Mouse (Mus musculus) right cerebral cortex, postnatal 14 days (tissue): ENCODE data around the gene Srrm4.

Source experiments
- DNase-seq: peaks from one replicate; pipeline ENCODE4 v3.0.0; 2022

Gene Srrm4

DNA sequence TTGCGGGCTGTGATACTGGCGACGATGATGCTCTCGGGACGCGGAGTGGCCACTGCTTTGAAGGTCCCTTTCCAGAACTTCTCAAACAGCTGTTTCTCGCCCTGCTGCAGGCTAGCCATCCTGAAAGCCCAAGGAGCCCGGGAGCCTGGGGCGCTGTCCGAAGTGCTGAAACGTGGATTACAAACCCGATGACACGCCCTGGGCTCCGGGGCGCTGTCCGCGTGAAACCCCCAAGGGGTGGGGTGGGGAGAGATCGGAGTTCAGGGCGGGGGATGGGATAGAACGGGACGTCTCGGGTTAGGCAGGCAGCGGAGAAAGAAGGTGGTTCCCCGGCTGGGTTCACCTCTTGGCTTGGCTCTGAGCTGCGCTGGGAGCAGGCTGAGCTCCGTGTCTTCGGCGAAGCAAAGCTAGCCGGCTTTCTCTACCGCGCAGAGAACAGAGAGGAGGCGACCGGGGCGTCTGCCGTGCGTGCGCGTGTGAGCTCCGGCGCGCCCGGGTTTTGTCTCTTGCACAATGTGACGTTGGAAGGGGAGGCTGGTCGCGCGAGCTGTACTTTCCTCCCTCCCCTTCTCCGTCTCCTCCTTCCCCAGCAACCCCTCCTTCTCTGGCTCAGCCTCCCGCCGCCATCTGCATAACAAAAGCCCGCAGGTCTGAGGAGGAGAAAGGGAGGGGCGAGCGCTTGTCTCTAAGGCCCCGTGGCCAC lies at the start of gene Srrm4:
TSS of gene Srrm4 (minus strand) at position 472 of the 703 bp plus-strand sequence.
- peak; percentile 88 for DNase-seq

GRCm38 (mm10) chr5:116592801-116593430 lies 1.3 kb upstream of the Srrm4 start:
- DNase-seq: peak; percentile 30

DNA sequence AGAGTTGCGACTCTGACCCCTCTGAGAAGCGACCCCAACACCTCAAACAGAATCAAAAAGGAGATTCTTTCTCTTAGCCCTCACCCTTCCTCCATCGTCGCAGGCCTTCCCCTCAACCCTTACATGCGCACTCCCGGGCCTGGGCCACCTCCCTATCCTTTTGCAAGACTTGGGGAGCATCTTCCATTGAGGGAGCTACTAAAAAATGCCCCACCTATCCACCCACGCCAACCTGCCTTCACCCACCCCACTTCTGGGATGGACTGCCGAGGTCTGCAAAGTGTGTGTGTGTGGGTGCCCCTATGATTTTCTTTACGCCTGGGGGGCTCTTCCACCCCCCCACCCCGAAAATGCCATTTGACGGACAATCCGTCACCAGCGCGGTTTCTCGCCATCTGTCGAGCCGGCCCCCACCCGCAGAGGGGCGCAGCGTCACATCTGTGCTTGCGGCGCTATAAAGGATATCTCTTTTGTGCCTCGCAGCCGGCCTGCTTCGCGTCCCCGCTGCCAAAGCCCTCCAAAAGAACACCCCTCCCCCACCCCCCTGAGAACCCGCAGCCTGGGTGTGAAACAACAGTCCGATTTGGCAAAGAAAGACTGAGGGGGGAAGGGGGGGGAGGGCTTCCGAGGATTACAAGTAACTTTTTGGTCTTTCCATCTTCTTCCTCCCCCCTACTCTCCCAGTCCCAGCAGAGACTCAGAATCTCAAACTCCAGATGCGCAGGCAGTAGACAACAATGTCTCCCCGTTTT lies 608 bp upstream of the Srrm4 start:
- peak; percentile 50 for DNase-seq

DNA sequence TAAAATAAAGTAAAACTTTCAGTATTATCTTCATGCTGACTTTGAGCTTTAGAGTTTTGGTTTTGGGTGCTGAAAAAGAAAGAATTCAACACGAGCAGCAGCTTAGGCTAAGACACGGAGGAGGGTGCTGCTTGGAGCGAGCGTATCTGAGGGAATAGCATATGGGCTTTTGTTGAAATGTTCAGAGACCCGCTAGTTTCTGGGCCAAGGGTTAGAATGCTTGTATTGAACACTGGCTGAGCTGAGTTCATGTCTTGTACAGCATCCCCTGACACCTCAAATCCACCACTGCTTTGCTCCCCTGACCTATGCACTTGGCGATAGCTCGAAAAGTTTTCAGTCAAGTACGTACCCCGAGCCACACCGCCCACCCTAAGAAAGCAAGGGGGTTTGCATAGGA lies 919 bp downstream of the Srrm4 start:
- DNase-seq: no peak

- no peak for DNase-seq
Measured at GRCm38 (mm10) chr5:116589631-116590030, 2.0 kb downstream of the Srrm4 start.

DNA sequence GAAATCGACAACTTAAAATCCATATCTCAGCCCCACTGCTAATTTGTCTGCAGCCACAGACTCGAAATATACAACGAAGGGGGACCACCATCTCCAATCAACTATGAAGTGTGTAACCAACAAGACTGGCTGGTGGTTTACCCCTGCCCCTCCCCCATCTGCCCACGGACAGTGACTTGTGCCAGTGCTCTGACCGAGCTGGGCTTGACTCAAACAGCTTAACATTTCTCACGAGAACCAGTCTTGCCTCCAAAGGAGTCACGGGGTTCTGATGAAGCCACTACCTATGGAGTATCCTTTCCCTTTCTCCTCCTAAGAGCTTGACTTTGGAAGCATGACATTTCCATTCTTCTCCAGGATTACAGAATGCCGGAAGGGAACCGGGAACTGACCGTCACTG lies 2.8 kb downstream of the Srrm4 start:
- DNase-seq: peak; percentile 37

DNA sequence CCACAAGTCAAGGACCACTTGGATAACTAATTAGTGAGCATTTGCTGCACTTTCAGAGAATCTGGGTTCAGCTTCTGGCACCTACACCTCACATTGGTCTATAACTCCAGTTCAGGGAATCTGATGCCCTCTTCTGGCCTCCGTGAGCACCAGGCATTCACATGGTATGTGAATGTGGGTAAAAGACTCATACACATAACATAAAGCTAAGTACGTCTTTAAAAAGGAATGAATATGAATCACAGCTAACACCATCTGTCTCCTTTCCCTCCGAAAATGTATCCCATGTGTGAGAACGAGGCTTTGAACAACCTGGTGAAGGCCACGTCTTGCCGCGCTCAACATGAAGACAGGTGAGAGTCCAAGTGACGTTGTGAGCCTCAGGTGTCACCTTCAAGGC lies 12.1 kb downstream of the Srrm4 start:
- DNase-seq: no peak

DNA sequence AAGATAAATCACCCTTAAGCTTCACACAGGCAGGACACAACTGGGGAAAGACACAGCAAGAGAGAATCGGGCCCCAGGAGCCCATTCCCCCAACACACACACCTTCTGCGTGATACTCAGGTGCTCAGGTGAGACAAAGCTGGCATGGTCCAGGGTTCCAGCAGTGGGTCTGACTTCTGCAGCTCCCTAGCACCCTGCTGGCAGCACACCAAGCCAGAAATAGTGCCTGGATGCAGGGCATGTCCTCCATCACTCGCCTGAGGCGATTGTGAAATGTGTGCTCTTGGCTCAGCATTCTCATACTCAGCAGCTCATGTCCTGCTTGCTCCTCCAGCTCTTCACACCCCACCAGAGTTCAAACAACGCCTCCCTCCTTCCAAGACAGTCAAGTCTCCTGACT lies 14.5 kb downstream of the Srrm4 start:
- no peak for DNase-seq

GRCm38 (mm10) chr5:116573307-116573706 lies 18.3 kb downstream of the Srrm4 start:
- no peak for DNase-seq

- no peak for DNase-seq
Measured at GRCm38 (mm10) chr5:116571936-116572335, 19.7 kb downstream of the Srrm4 start.

GRCm38 (mm10) chr5:116571232-116571861 lies 20.3 kb downstream of the Srrm4 start:
- DNase-seq: no peak

- no peak for DNase-seq
Measured at GRCm38 (mm10) chr5:116570566-116570965, 21.1 kb downstream of the Srrm4 start.

DNA sequence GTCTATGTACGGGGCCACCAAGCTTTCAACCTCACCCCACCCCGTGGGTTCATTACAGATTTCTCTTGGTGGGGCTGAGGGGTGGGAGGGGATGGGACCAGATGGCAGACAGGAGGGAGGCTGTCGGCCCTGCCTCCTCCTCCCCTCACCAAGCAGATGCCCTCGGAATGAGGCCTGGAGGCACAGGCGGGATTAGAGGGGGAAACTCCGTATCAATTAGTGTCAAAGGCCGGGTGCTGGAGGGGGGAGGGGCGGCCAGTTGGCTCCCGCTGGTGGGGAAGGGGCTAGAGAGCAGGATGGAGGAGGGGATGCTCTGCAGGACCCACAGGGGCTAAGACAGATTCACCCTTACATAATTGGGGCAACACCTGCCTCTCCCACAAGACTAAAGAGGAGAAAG lies 22.0 kb downstream of the Srrm4 start:
- DNase-seq: no peak

DNA sequence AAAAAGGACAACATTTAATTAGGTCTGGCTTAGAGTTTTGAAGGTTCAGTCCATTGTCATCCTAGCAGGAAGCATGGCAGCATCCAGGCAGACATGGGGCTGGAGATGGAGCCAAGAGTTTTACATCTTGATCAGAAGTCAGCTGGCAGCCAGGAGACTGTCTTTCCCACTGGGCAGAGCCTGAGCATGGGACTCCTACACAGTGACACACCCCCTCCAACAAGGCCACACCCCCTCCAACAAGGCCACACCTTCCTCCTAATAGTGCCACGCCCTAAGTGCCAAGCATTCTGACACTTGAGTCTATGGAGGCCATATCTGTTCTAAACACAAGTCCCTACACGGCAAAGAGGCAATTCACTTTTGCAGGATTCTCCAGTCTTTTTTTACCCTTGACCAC lies 23.6 kb downstream of the Srrm4 start:
- DNase-seq: no peak

GRCm38 (mm10) chr5:116567298-116567697 lies 24.3 kb downstream of the Srrm4 start:
- DNase-seq: no peak

DNA sequence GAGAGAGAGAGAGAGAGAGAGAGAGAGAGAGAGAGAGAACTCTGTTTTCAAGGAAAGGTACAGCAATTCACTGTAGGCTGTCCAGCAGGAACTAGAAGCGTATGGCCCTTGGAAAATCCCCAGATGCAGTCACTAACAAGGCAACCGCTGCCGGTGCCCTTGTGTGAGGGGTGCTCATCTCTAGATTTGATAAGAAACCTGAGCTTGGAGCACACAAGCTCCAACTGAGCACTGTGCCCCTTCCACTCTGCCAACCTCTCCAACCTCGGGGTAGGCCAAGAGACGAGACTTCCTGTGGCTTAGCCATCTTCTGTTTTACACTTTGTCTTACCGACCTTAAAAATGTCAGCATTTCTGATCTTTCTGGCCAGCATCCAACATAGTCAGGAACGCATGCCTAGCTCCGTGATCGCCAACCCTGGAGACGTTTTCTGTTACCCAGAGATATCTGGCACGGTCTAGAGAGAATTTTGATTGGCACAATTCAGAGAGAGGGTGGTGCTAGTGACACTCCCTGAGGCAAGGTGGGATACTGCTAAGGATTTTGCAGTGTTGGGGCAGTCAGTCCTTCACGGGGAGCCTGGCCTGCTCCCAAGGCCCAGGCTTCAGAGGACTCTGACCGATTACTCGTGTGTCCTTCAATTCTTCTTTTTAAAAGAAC lies 25.1 kb downstream of the Srrm4 start:
- DNase-seq: no peak

DNA sequence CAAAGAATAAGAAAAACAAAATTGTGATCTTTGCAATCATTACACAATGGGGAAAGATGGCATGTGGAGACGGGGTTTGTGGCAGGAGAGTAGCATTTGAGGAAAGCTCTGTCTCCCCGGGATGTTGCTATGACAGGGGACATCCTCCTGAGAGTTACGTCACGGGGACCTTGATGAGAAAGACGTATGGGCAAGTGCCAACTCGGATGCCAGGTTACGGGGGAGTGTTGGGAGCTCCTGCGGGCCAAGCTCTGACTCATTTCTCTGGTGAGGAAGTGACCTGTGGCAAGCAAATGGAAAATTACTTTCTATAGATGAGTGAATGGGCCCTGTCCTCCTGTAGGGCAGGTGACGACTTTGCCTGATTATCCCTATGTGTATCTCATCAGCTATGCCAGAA lies 26.0 kb downstream of the Srrm4 start:
- no peak for DNase-seq

- no peak for DNase-seq
Measured at GRCm38 (mm10) chr5:116564391-116564790, 27.2 kb downstream of the Srrm4 start.

GRCm38 (mm10) chr5:116563713-116564112 lies 27.9 kb downstream of the Srrm4 start:
- DNase-seq: no peak

GRCm38 (mm10) chr5:116559091-116559490 lies 32.5 kb downstream of the Srrm4 start:
- peak; percentile 40 for DNase-seq

DNA sequence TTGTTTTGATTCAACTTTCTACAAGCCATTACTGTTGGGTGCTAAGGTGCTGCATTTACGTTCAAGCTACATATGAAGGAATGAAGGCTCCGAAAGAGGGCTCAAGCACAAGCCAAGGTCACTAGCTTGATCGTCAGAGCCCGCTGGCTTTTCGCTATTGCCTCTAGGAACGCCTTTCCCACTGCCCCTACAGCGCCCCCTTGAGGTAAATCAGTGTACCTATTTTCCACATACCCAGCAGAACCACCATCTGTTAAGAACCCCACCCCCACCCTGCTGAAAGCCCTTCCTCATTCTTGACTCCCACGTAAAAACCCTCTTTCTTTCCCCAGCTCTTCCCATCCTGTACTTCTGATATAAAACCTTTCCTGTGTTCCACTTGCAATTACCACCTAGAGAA lies 35.0 kb downstream of the Srrm4 start:
- DNase-seq: no peak

DNA sequence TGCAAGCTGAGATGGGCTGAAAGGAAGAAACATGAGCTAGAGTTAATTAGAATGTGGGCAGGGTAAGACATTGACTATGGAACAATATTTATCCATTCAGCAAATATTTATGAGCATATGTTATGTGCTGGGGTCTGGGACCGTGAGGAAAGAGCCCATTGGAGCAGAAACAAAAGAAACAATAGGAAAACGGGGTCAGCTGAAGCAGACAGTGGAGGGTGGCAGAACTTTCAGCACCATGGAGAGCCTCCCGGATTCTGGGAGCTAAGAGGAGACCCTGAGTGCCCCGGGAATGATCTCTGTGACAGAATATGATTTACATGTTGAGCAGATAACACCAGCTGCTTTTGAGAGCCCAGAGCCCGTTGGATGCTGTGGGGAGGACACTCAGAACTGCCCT lies 37.7 kb downstream of the Srrm4 start:
- no peak for DNase-seq

- no peak for DNase-seq
Measured at GRCm38 (mm10) chr5:116553106-116553505, 38.5 kb downstream of the Srrm4 start.
